Mouse (Mus musculus): Measurements from ENCODE around the gene Gm10282. TPM values are rescaled to one million over a fixed set of nuclear protein-coding genes. Genes with fewer than 3 reads are reported as not detected.
A peak's percentile ranks its signal among the peaks of the same experiment; 100 is the strongest.

The Gm10282 gene
- total RNA-seq, 2 experiments from 2014 or later = 4.1 to 11.3 TPM

- DNase-seq (ENCODE audit: low spot score in 2 of 2) = peak in 1 of 2 experiments; percentile 35
These were observed 41.6 kb downstream of the Gm10282 start for GRCm38 (mm10) chr8:72263451-72263850.

GRCm38 (mm10) chr8:72262756-72263155 lies 42.3 kb downstream of the Gm10282 start:
- DNase-seq (ENCODE audit: low spot score in 2 of 2) = peak; percentile 48 to 71

- peak in 1 of 2 experiments; percentile 42 for DNase-seq (ENCODE audit: low spot score in 2 of 2)
These were observed 43.2 kb downstream of the Gm10282 start for GRCm38 (mm10) chr8:72261872-72262271.

GRCm38 (mm10) chr8:72261431-72261830 lies 43.6 kb downstream of the Gm10282 start:
- no peak for DNase-seq (ENCODE audit: low spot score in 2 of 2)

- peak; percentile 46 to 64 for DNase-seq (ENCODE audit: low spot score in 2 of 2)
These were observed 44.0 kb downstream of the Gm10282 start for GRCm38 (mm10) chr8:72261019-72261418.

GRCm38 (mm10) chr8:72260585-72260984 lies 44.5 kb downstream of the Gm10282 start:
- DNase-seq (ENCODE audit: low spot score in 2 of 2) = peak in 1 of 2 experiments; percentile 24

GRCm38 (mm10) chr8:72259862-72260261 lies 45.2 kb downstream of the Gm10282 start:
- no peak for DNase-seq (ENCODE audit: low spot score in 2 of 2)

- no peak for DNase-seq (ENCODE audit: low spot score in 2 of 2)
These were observed 47.2 kb downstream of the Gm10282 start for GRCm38 (mm10) chr8:72257902-72258238.

GRCm38 (mm10) chr8:72257171-72257901 lies 47.7 kb downstream of the Gm10282 start:
- no peak for DNase-seq (ENCODE audit: low spot score in 2 of 2)

Other genes starting within 250 kb of the Gm10282 start
- not detected for gene Olfr373, start 222.1 kb downstream of the Gm10282 start, total RNA-seq (2021)
- not detected for gene Olfr374, start 198.2 kb downstream of the Gm10282 start, total RNA-seq (2021)
- gene Tpm4, start 170.3 kb downstream of the Gm10282 start, total RNA-seq (2021) = 100 to 1,000 TPM; 210 to 289 TPM
- 10 to 100 TPM; 51.2 to 69.1 TPM for gene Rab8a, start 144.1 kb downstream of the Gm10282 start, total RNA-seq (2021)
- not detected for gene Hsh2d, start 115.6 kb downstream of the Gm10282 start, total RNA-seq (2021)
- gene Cib3, start 92.4 kb downstream of the Gm10282 start, total RNA-seq (2021) = not detected
- not detected for gene Gm11034, start 91.6 kb downstream of the Gm10282 start, total RNA-seq (2021)
- gene Fam32a, start 85.5 kb downstream of the Gm10282 start, total RNA-seq (2021) = 10 to 100 TPM; 48.6 to 71.9 TPM
- 10 to 100 TPM; 52.6 to 55.4 TPM for gene Ap1m1, start 65.2 kb downstream of the Gm10282 start, total RNA-seq (2021)
- gene Klf2, start 13.8 kb upstream of the Gm10282 start, total RNA-seq (2021) = 10 to 100 TPM; 44.4 to 68.3 TPM
- gene Eps15l1, start 116.2 kb upstream of the Gm10282 start, total RNA-seq (2021) = 10 to 100 TPM; 48.5 to 54.1 TPM
- gene Calr3, start 138.6 kb upstream of the Gm10282 start, total RNA-seq (2021) = 1 to 10 TPM; 3.9 to 5.3 TPM
- gene 1700030K09Rik, start 138.6 kb upstream of the Gm10282 start, total RNA-seq (2021) = 10 to 100 TPM in 1 of 2 experiments, 1 to 10 TPM in 1; 6.6 to 10.5 TPM
- gene Cherp, start 170.0 kb upstream of the Gm10282 start, total RNA-seq (2021) = 10 to 100 TPM; 61.8 to 62.5 TPM
- gene Slc35e1, start 187.4 kb upstream of the Gm10282 start, total RNA-seq (2021) = 10 to 100 TPM; 39.9 to 41.5 TPM
- 10 to 100 TPM in 1 of 2 experiments, 1 to 10 TPM in 1; 9.2 to 10.3 TPM for gene Med26, start 243.0 kb upstream of the Gm10282 start, total RNA-seq (2021)